Mouse (Mus musculus) bone marrow, adult 2 months (tissue): Measurements from ENCODE around the gene Hoxb1. TPM values are rescaled to one million over a fixed set of nuclear protein-coding genes. Genes with fewer than 3 reads are reported as not detected.

Source experiments
- H3K27ac ChIP-seq: fragments of 200-500 bp; 2 replicates; pipeline ENCODE4 v1.5.1; 2012; ENCODE audit warnings: low read depth, mild to moderate bottlenecking, control low read depth, inconsistent platforms, low read length; ENCODE audit not compliant: control insufficient read depth, poor library complexity, insufficient read depth
- H3K4me1 ChIP-seq: fragments of 200-500 bp; 2 replicates; pipeline ENCODE4 v1.6.1; 2011; ENCODE audit warnings: low read length; ENCODE audit not compliant: control insufficient read depth, insufficient read depth
- H3K4me3 ChIP-seq: fragments of 200-500 bp; replicated peaks from 2 replicates; pipeline ENCODE3; 2011; ENCODE audit warnings: mild to moderate bottlenecking, low read depth, low read length, control low read depth; ENCODE audit not compliant: control insufficient read depth
- CTCF ChIP-seq: fragments of 200-500 bp; IDR thresholded peaks from 2 replicates; pipeline ENCODE4 v1.5.1; 2011; ENCODE audit warnings: low read length, control low read depth; ENCODE audit not compliant: control insufficient read depth, insufficient read depth
- POLR2A ChIP-seq: fragments of 200-500 bp; IDR thresholded peaks from 2 replicates; pipeline ENCODE4 v1.6.1; 2011; ENCODE audit warnings: low read depth, mild to moderate bottlenecking, control low read depth, low read length, borderline replicate concordance; ENCODE audit not compliant: control insufficient read depth
- WGBS: fragments of 180-500 bp; shearing (Covaris S2); methylation state at CpG from one replicate; pipeline ENCODE4 v1.1.7; 2018; 5-methylcytosine and 5-hydroxymethylcytosine counted together
- polyA plus RNA-seq: library from polyadenylated mRNA; stranded (reverse); fragments of >200 nt; gene quantifications from 2 replicates; pipeline ENCODE4 v1.2.4, GENCODE M21; 2011; ENCODE audit warnings: low replicate concordance; ENCODE audit not compliant: missing spikeins, insufficient read depth, insufficient read length

The Hoxb1 gene
- polyA plus RNA-seq, 1 experiment = not detected

GRCm38 (mm10) chr11:96344878-96345159 is 20.7 kb upstream of the Hoxb1 start:
- Histone ChIP-seq H3K4me3 (no peak overlapping the region), H3K27ac (no peak overlapping the region), H3K4me1 (no peaks in the 10 kb centered on the region)
- no peak for TF ChIP-seq POLR2A
- no peak for TF ChIP-seq CTCF
- WGBS = 89% methylated on average over 6 of the region's 6 CpGs

- 74% methylated on average over 56 of the region's 56 CpGs for WGBS
- no peaks in the 10 kb centered on the region for H3K4me1 ChIP-seq
Observed at GRCm38 (mm10) chr11:96345220-96345892, 20.2 kb upstream of the Hoxb1 start.

GRCm38 (mm10) chr11:96345893-96346806 is 19.4 kb upstream of the Hoxb1 start:
- Histone ChIP-seq H3K4me1 (no peaks in the 10 kb centered on the region), H3K4me3 (no peak overlapping the region), H3K27ac (no peak overlapping the region)
- WGBS = 79% methylated on average over 45 of the region's 45 CpGs
- TF ChIP-seq POLR2A = no peak
- no peak for TF ChIP-seq CTCF

More at GRCm38 (mm10) chr11:96345220-96345892, 20.2 kb upstream of the Hoxb1 start:
- TF ChIP-seq CTCF (no peak), POLR2A (no peak)
- no peak overlapping the region for H3K27ac ChIP-seq
- H3K4me3 ChIP-seq = no peak overlapping the region

GRCm38 (mm10) chr11:96346916-96347520 is 18.5 kb upstream of the Hoxb1 start:
- WGBS = 77% methylated on average over 5 of the region's 5 CpGs
- TF ChIP-seq POLR2A (no peak), CTCF (no peak)
- Histone ChIP-seq H3K27ac (no peak overlapping the region), H3K4me3 (no peak overlapping the region), H3K4me1 (no peaks in the 10 kb centered on the region)

GRCm38 (mm10) chr11:96347717-96348116 is 17.8 kb upstream of the Hoxb1 start:
- no peak for TF ChIP-seq CTCF
- TF ChIP-seq POLR2A = no peak
- WGBS = 54% methylated on average over 4 of the region's 4 CpGs
- Histone ChIP-seq H3K27ac (no peak overlapping the region), H3K4me3 (no peak overlapping the region), H3K4me1 (no peaks in the 10 kb centered on the region)

- Histone ChIP-seq H3K27ac (no peak overlapping the region), H3K4me3 (no peak overlapping the region), H3K4me1 (no peaks in the 10 kb centered on the region)
- TF ChIP-seq CTCF = no peak
- no peak for TF ChIP-seq POLR2A
- 62% methylated on average over 21 of the region's 21 CpGs for WGBS
Observed at GRCm38 (mm10) chr11:96348141-96348928, 17.2 kb upstream of the Hoxb1 start.

- WGBS = 76% methylated on average over 3 of the region's 3 CpGs
- no peaks in the 10 kb centered on the region for H3K4me1 ChIP-seq
- no peak overlapping the region for H3K4me3 ChIP-seq
- H3K27ac ChIP-seq = no peak overlapping the region
- no peak for TF ChIP-seq POLR2A
- TF ChIP-seq CTCF = no peak
Observed at GRCm38 (mm10) chr11:96348988-96349387, 16.6 kb upstream of the Hoxb1 start.
